Mouse (Mus musculus): Measurements from ENCODE around the gene Gbf1. TPM values are rescaled to one million over a fixed set of nuclear protein-coding genes. Genes with fewer than 3 reads are reported as not detected.
A peak's percentile ranks its signal among the peaks of the same experiment; 100 is the strongest.

Gbf1 gene
- polyA plus RNA-seq, 1 experiment from 2014 or later: 60.4 TPM

DNA sequence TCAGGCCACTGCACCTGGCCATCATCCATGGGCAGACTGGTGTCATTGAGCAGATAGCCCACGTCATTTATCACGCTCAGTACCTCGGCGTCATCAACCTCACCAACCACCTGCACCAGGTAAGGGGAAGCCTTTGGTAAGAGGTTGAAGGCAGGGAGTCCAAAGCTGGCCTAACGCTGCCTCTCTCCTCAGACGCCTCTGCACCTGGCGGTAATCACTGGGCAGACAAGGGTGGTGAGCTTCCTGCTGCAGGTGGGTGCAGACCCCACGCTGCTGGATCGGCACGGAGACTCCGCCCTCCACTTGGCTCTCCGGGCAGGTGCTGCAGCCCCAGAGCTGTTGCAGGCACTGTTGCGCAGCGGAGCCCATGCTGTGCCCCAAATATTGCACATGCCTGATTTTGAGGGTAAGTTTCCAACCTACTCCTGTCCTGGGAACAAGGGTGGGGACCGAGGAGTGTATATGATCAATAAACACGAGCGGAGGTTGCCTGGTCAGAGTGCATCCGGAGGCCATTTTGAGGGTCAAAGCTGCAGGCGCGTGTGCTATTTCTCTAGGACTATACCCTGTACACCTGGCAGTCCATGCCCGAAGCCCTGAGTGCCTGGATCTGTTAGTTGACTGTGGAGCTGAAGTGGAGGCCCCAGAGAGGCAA lies 157.5 kb downstream of the Gbf1 start:
- no peak overlapping the region for H3K4me3 ChIP-seq (ENCODE audit: low read depth, low read length)
- H3K4me1 ChIP-seq (ENCODE audit: control insufficient read depth, insufficient read depth, low read length): peaks cover 11% of the 10 kb centered on the region
- H3K9me3 ChIP-seq (ENCODE audit: control insufficient read depth, low read length): no peaks in the 10 kb centered on the region
- peaks cover 29% of the 10 kb centered on the region for H3K36me3 ChIP-seq (ENCODE audit: control insufficient read depth, insufficient read depth, low read length)
- no peak overlapping the region for H3K4me2 ChIP-seq (ENCODE audit: low read depth, low read length)
- ATAC-seq (ENCODE audit: low read depth) (no peak), DNase-seq (ENCODE audit: low spot score) (no peak)
- no peak overlapping the region for H3K27ac ChIP-seq (replicated peaks; ENCODE audit: low read depth, low read length)
- 77% methylated on average over 21 of the region's 21 CpGs for WGBS
- H3K9ac ChIP-seq (ENCODE audit: low read depth, low read length): peak overlapping the region; percentile 14; the same call in 1 of the 2 replicates
- peaks cover 34% of the 10 kb centered on the region for H3K27me3 ChIP-seq (replicated peaks; ENCODE audit: control insufficient read depth, insufficient read depth, low read length)

DNA sequence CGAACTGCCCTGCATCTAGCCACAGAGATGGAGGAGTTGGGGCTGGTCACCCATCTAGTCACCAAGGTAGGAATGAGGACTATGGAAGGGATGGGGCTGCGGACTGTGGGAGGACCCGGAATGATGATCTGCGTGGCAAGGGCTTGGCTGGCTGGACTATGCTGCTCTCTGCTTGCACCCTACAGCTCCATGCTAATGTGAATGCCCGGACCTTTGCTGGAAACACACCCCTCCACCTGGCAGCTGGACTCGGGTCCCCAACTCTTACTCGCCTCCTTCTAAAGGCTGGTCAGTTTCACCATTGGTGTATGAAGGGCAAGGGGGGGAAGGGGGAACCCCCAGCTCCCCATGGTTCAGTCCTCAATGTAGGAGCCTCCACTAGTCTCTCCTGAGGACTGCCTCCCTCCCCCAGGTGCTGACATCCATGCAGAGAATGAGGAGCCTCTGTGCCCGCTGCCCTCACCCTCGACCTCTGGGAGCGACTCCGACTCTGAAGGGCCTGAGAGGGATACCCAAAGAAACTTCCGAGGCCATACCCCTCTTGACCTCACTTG lies 158.1 kb downstream of the Gbf1 start:
- Histone ChIP-seq H3K36me3 (ENCODE audit: control insufficient read depth, insufficient read depth, low read length) (peaks cover 29% of the 10 kb centered on the region), H3K9ac (ENCODE audit: low read depth, low read length) (no peak overlapping the region), H3K4me2 (ENCODE audit: low read depth, low read length) (no peak overlapping the region), H3K4me1 (ENCODE audit: control insufficient read depth, insufficient read depth, low read length) (peaks cover 11% of the 10 kb centered on the region), H3K4me3 (ENCODE audit: low read depth, low read length) (no peak overlapping the region), H3K27me3 (replicated peaks; ENCODE audit: control insufficient read depth, insufficient read depth, low read length) (peaks cover 40% of the 10 kb centered on the region), H3K9me3 (ENCODE audit: control insufficient read depth, low read length) (no peaks in the 10 kb centered on the region), H3K27ac (replicated peaks; ENCODE audit: low read depth, low read length) (no peak overlapping the region)
- no peak for ATAC-seq (ENCODE audit: low read depth)
- WGBS: 92% methylated on average over 12 of the region's 12 CpGs
- no peak for DNase-seq (ENCODE audit: low spot score)

DNA sequence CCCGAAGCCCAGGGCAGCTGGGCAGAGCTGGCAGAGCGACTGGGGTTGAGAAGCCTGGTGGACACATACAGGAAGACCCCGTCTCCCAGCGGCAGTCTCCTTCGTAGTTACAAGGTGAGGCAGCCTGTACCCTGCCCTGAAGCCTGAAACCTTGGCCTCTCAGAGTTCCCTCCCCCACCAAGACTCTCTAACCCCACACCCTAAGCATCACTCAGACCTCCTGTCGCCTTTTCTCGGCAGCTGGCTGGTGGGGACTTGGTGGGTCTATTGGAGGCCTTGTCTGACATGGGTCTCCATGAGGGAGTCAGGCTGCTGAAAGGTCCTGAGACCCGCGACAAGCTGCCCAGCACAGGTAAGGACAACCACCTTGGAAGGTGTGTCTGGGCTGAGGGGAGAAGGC lies 159.0 kb downstream of the Gbf1 start:
- H3K9me3 ChIP-seq (ENCODE audit: control insufficient read depth, low read length): no peaks in the 10 kb centered on the region
- H3K27me3 ChIP-seq (replicated peaks; ENCODE audit: control insufficient read depth, insufficient read depth, low read length): peaks cover 49% of the 10 kb centered on the region
- WGBS: 88% methylated on average over 9 of the region's 9 CpGs
- ATAC-seq (ENCODE audit: low read depth): no peak
- H3K4me3 ChIP-seq (ENCODE audit: low read depth, low read length): no peak overlapping the region
- H3K4me1 ChIP-seq (ENCODE audit: control insufficient read depth, insufficient read depth, low read length): 0 out of 2 replicates have a peak, but pooled peaks cover 6% of the 10 kb centered on the region
- no peak for DNase-seq (ENCODE audit: low spot score)
- H3K27ac ChIP-seq (replicated peaks; ENCODE audit: low read depth, low read length): no peak overlapping the region
- H3K9ac ChIP-seq (ENCODE audit: low read depth, low read length): no peak overlapping the region
- H3K4me2 ChIP-seq (ENCODE audit: low read depth, low read length): no peak overlapping the region
- H3K36me3 ChIP-seq (ENCODE audit: control insufficient read depth, insufficient read depth, low read length): peaks cover 29% of the 10 kb centered on the region

DNA sequence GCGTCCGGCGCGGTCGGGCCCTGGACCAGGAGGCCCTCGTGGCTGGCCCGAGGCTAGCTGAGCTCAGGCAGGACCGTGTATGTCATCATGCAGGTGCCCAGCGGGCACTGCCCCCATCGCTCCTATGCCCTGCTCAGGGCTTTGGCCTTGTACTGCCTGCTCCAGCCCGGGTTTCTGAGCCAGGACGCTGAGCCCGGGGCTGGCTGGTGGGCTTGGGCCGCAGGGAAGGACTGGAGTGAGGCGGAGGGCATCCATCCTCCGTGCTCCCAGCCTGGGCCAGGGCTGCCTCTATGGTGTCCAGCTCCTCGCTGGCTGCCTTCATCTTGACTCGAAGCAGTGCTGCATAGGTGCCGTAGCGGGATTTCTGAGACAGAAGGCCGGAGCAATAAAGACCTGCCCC lies 160.3 kb downstream of the Gbf1 start:
- peaks cover 9% of the 10 kb centered on the region; the same call in 1 of the 2 replicates for H3K4me1 ChIP-seq (ENCODE audit: control insufficient read depth, insufficient read depth, low read length)
- H3K4me3 ChIP-seq (ENCODE audit: low read depth, low read length): no peak overlapping the region
- H3K9me3 ChIP-seq (ENCODE audit: control insufficient read depth, low read length): no peaks in the 10 kb centered on the region
- H3K27me3 ChIP-seq (replicated peaks; ENCODE audit: control insufficient read depth, insufficient read depth, low read length): peaks cover 61% of the 10 kb centered on the region
- ATAC-seq (ENCODE audit: low read depth) (no peak), DNase-seq (ENCODE audit: low spot score) (no peak)
- peaks cover 29% of the 10 kb centered on the region for H3K36me3 ChIP-seq (ENCODE audit: control insufficient read depth, insufficient read depth, low read length)
- no peak overlapping the region for H3K27ac ChIP-seq (replicated peaks; ENCODE audit: low read depth, low read length)
- H3K9ac ChIP-seq (ENCODE audit: low read depth, low read length): no peak overlapping the region
- 85% methylated on average over 16 of the region's 21 CpGs for WGBS
- H3K4me2 ChIP-seq (ENCODE audit: low read depth, low read length): no peak overlapping the region

DNA sequence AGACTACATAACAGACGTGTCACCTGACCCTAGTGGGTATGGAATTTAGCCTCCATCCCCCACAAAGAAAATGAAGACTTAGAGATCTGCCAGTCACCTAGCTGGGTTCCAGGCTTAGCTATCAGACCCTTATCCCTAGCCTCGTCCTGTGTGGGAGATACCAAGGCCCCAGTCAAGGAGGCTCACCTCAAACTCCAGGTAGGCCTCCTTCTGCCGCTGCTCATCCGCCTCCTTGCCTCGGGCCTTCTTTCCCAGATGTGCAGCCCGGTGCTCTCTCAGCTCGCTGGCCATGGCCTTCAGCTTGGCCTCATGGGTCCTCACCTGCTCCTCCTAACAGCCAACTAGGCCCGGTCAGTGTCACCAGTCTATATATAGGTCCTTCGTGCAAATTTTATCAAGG lies 160.8 kb downstream of the Gbf1 start:
- H3K4me3 ChIP-seq (ENCODE audit: low read depth, low read length): no peak overlapping the region
- H3K9me3 ChIP-seq (ENCODE audit: control insufficient read depth, low read length): no peaks in the 10 kb centered on the region
- H3K27ac ChIP-seq (replicated peaks; ENCODE audit: low read depth, low read length): no peak overlapping the region
- WGBS: 88% methylated on average over 9 of the region's 9 CpGs
- ATAC-seq (ENCODE audit: low read depth) (no peak), DNase-seq (ENCODE audit: low spot score) (no peak)
- peaks cover 29% of the 10 kb centered on the region for H3K36me3 ChIP-seq (ENCODE audit: control insufficient read depth, insufficient read depth, low read length)
- H3K9ac ChIP-seq (ENCODE audit: low read depth, low read length): no peak overlapping the region
- H3K27me3 ChIP-seq (replicated peaks; ENCODE audit: control insufficient read depth, insufficient read depth, low read length): peaks cover 61% of the 10 kb centered on the region
- no peak overlapping the region for H3K4me2 ChIP-seq (ENCODE audit: low read depth, low read length)
- H3K4me1 ChIP-seq (ENCODE audit: control insufficient read depth, insufficient read depth, low read length): peaks cover 9% of the 10 kb centered on the region; the same call in 1 of the 2 replicates

DNA sequence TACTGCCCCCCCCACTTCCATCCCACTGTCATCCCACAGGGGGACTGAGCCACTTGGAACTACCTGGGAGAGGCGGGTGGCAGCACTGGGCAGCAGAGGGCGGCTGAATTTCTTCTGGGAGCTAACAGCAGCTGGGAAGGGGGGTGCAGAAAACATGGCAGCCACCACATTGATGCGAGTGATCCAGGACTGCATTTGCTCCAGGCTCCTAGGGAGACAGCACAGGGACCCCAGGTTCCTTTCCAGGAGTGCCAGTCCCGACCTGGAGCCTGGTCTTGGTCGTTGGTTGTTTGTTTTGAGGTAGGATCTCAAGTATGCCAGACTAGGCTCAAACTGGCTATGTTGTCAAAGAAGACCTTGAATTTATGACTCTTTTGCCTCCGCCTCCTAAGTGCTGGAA lies 161.3 kb downstream of the Gbf1 start:
- peaks cover 26% of the 10 kb centered on the region for H3K36me3 ChIP-seq (ENCODE audit: control insufficient read depth, insufficient read depth, low read length)
- peaks cover 10% of the 10 kb centered on the region; the same call in 1 of the 2 replicates for H3K4me1 ChIP-seq (ENCODE audit: control insufficient read depth, insufficient read depth, low read length)
- 69% methylated on average over 6 of the region's 6 CpGs for WGBS

DNA sequence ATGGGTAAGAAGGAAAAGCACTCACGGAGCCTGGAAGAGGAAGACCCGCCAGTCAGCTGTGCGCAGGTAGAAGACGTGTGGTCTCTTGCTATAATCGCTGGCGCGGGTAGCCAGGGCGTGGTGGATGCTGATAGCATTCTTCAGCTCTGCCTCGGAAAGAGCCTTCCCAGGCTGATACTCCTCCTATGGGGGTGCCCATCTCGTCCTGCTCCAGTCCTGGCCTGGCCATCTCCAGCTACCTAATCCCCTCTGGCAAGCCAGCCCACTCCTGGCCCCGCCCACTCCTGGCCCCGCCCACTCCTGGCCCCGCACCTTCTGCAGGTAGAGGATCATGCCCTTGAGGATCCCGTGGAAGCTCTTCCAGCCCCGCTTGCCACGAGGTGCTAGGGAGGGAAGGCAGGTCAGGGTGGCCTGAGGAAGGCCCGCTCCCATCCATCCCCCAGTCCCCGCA lies 161.9 kb downstream of the Gbf1 start:
- no peak for ATAC-seq (ENCODE audit: low read depth)
- 20% methylated on average over 16 of the region's 18 CpGs for WGBS

More for the DNA sequence above, 161.3 kb downstream of the Gbf1 start:
- H3K27me3 ChIP-seq (replicated peaks; ENCODE audit: control insufficient read depth, insufficient read depth, low read length): peaks cover 61% of the 10 kb centered on the region
- DNase-seq (ENCODE audit: low spot score) (no peak), ATAC-seq (ENCODE audit: low read depth) (no peak)
- no peak overlapping the region for H3K4me3 ChIP-seq (ENCODE audit: low read depth, low read length)
- H3K9me3 ChIP-seq (ENCODE audit: control insufficient read depth, low read length): no peaks in the 10 kb centered on the region
- H3K4me2 ChIP-seq (ENCODE audit: low read depth, low read length): no peak overlapping the region
- no peak overlapping the region for H3K27ac ChIP-seq (replicated peaks; ENCODE audit: low read depth, low read length)
- H3K9ac ChIP-seq (ENCODE audit: low read depth, low read length): no peak overlapping the region

DNA sequence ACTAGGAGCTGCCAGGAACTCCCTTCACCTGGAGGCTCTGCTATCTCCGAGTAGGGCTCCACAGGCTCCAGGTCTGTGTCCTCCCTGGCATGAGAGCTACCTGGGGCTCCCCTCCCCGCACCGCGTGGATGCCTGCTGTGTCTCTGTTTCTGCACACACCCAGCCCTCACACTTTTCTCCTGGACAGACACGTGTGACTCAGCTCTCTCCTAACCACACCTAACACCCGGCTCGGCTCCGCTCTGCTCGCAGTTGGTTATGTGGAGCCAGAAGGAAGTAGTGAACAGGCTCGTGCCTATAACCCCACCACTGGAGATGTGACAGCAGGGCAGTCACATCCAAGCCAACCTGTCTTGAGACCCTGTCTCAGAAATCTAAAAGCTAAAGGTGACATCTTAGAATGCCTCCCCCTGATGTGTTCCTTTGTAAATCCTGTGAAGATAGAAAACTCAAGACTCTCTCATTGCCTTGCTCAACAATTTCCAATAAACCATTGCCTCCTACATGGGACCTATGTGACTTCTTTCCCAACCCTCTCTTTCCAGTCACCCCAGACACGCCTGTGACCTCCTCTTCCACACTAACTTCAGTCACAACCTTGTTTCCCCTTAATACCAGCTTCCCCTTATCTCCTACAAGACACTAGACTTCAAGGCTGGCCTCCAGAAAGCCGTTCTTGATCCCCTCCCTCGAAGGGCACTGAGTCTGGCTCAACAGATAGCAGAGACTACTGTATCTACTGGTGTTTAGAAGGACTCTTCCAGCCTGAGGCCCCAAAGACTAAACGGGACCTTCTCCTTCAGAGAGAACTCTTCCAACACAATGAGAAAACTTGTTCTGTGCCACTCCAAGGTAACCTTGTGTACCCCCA lies 162.8 kb downstream of the Gbf1 start:
- 34% methylated on average over 14 of the region's 14 CpGs for WGBS
- H3K9ac ChIP-seq (ENCODE audit: low read depth, low read length): no peak overlapping the region
- DNase-seq (ENCODE audit: low spot score) (no peak), ATAC-seq (ENCODE audit: low read depth) (no peak)
- no peak overlapping the region for H3K27ac ChIP-seq (replicated peaks; ENCODE audit: low read depth, low read length)
- no peaks in the 10 kb centered on the region for H3K9me3 ChIP-seq (ENCODE audit: control insufficient read depth, low read length)
- peaks cover 18% of the 10 kb centered on the region for H3K36me3 ChIP-seq (ENCODE audit: control insufficient read depth, insufficient read depth, low read length)
- no peak overlapping the region for H3K4me3 ChIP-seq (ENCODE audit: low read depth, low read length)
- peaks cover 11% of the 10 kb centered on the region; the same call in 1 of the 2 replicates for H3K4me1 ChIP-seq (ENCODE audit: control insufficient read depth, insufficient read depth, low read length)
- H3K4me2 ChIP-seq (ENCODE audit: low read depth, low read length): no peak overlapping the region
- H3K27me3 ChIP-seq (replicated peaks; ENCODE audit: control insufficient read depth, insufficient read depth, low read length): peaks cover 73% of the 10 kb centered on the region

More for the DNA sequence above, 161.9 kb downstream of the Gbf1 start:
- DNase-seq (ENCODE audit: low spot score): no peak
- Histone ChIP-seq H3K4me2 (ENCODE audit: low read depth, low read length) (no peak overlapping the region), H3K9me3 (ENCODE audit: control insufficient read depth, low read length) (no peaks in the 10 kb centered on the region), H3K9ac (ENCODE audit: low read depth, low read length) (no peak overlapping the region), H3K27ac (replicated peaks; ENCODE audit: low read depth, low read length) (no peak overlapping the region), H3K4me1 (ENCODE audit: control insufficient read depth, insufficient read depth, low read length) (peaks cover 11% of the 10 kb centered on the region; the same call in 1 of the 2 replicates), H3K27me3 (replicated peaks; ENCODE audit: control insufficient read depth, insufficient read depth, low read length) (peaks cover 64% of the 10 kb centered on the region), H3K4me3 (ENCODE audit: low read depth, low read length) (no peak overlapping the region), H3K36me3 (ENCODE audit: control insufficient read depth, insufficient read depth, low read length) (peaks cover 26% of the 10 kb centered on the region)
